Mouse (Mus musculus) embryonic facial prominence, embryonic 13.5 days (tissue): ENCODE results near the gene Cers6. TPM values are rescaled to one million over a fixed set of nuclear protein-coding genes. Genes with fewer than 3 reads are reported as not detected.

Experiments
- ATAC-seq: fragments of 200-750 bp; cut with Nextera tagmentation; 2 replicates; pipeline ENCODE4 v1.8.0; 2017; ENCODE audit warnings: low read depth; ENCODE audit not compliant: insufficient number of reproducible peaks, insufficient read depth, low FRiP score, low TSS enrichment
- H3K27ac ChIP-seq: fragments of 300-500 bp; sonication (generic); 2 replicates; pipeline ENCODE4 v1.5.1; 2015; ENCODE audit warnings: moderate library complexity, mild to moderate bottlenecking, inconsistent platforms
- H3K27me3 ChIP-seq: fragments of 300-500 bp; sonication (generic); 2 replicates; pipeline ENCODE4 v1.6.1; 2015; ENCODE audit warnings: mild to moderate bottlenecking, inconsistent platforms
- H3K36me3 ChIP-seq: fragments of 300-500 bp; sonication (generic); 2 replicates; pipeline ENCODE4 v1.6.1; 2015; ENCODE audit warnings: mild to moderate bottlenecking, inconsistent platforms
- H3K4me1 ChIP-seq: fragments of 300-500 bp; sonication (generic); 2 replicates; pipeline ENCODE4 v1.6.1; 2015; ENCODE audit warnings: inconsistent platforms
- H3K4me2 ChIP-seq: fragments of 300-500 bp; sonication (generic); 2 replicates; pipeline ENCODE4 v1.6.1; 2015; ENCODE audit warnings: moderate library complexity, mild to moderate bottlenecking, inconsistent platforms
- H3K4me3 ChIP-seq: fragments of 300-500 bp; sonication (generic); 2 replicates; pipeline ENCODE4 v1.5.1; 2015; ENCODE audit warnings: mild to moderate bottlenecking, inconsistent platforms
- H3K9ac ChIP-seq: fragments of 300-500 bp; sonication (generic); 2 replicates; pipeline ENCODE4 v1.6.1; 2015; ENCODE audit warnings: mild to moderate bottlenecking, inconsistent platforms
- H3K9me3 ChIP-seq: fragments of 300-500 bp; sonication (generic); 2 replicates; pipeline ENCODE4 v1.6.1; 2016; ENCODE audit warnings: inconsistent platforms
- WGBS: fragments of 180-500 bp; shearing (Covaris S2); methylation state at CpG from one replicate; pipeline ENCODE4 v1.1.7; 2015; ENCODE audit warnings: mixed read lengths; 5-methylcytosine and 5-hydroxymethylcytosine counted together
- polyA plus RNA-seq: library from polyadenylated mRNA; unstranded; fragments of >200 nt; fragmentation: Nextera tagmentation; extraction: Ambion mirVana; gene quantifications from 2 replicates; pipeline ENCODE4 v1.2.1, GENCODE M21; 2015

The Cers6 gene
- polyA plus RNA-seq, 1 experiment from 2014 or later, result 36.2 TPM

- 3% methylated on average over 15 of the region's 15 CpGs for WGBS
- Histone ChIP-seq H3K9me3 (no peaks in the 10 kb centered on the region), H3K4me3 (peak overlapping the region; percentile 77), H3K9ac (peak overlapping the region; percentile 91), H3K4me1 (peaks cover 21% of the 10 kb centered on the region), H3K27ac (peak overlapping the region; percentile 85), H3K36me3 (no peaks in the 10 kb centered on the region), H3K4me2 (peak overlapping the region; percentile 75), H3K27me3 (no peaks in the 10 kb centered on the region)
- no peak for ATAC-seq
Observed at GRCm38 (mm10) chr2:68862464-68863266, 1.4 kb downstream of the Cers6 start.

- Histone ChIP-seq H3K4me2 (peak overlapping the region; percentile 75), H3K4me3 (peak overlapping the region; percentile 77), H3K27ac (no peak overlapping the region), H3K27me3 (no peaks in the 10 kb centered on the region), H3K9me3 (no peaks in the 10 kb centered on the region), H3K4me1 (peaks cover 21% of the 10 kb centered on the region), H3K9ac (peak overlapping the region; percentile 91; the same call in 1 of the 2 replicates), H3K36me3 (no peaks in the 10 kb centered on the region)
- WGBS, result 37% methylated on average over 6 of the region's 6 CpGs
- no peak for ATAC-seq
Observed at GRCm38 (mm10) chr2:68863561-68863960, 2.3 kb downstream of the Cers6 start.

- 89% methylated on average over 2 of the region's 2 CpGs for WGBS
- H3K36me3 ChIP-seq, result no peaks in the 10 kb centered on the region
Observed at GRCm38 (mm10) chr2:68864366-68864765, 3.1 kb downstream of the Cers6 start.

DNA sequence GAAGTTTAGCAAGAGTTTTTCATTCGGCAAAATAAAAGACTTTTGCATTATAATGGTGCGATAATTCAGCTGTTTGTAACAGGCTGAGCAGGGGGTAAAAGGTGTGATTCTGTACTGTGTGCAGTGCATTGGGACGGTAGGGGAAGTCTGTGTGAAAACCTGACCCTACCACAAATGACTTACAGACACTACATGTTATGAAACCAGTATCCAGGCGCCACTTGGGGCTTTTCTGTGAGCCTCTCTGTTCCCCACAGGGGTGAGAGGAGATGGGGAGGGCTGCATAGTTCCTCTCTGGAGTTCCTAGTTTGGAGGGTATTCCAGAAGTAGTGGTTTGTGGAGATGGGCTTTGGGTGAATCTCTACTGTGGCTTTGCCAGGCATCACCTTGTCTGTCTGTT, 5.9 kb downstream of the Cers6 start:
- 64% methylated on average over 4 of the region's 4 CpGs for WGBS
- peaks cover 25% of the 10 kb centered on the region for H3K4me1 ChIP-seq
- no peaks in the 10 kb centered on the region for H3K9me3 ChIP-seq
- ATAC-seq, result no peak
- H3K27ac ChIP-seq, result no peak overlapping the region
- H3K4me2 ChIP-seq, result no peak overlapping the region
- no peak overlapping the region for H3K4me3 ChIP-seq
- no peak overlapping the region for H3K9ac ChIP-seq
- no peaks in the 10 kb centered on the region for H3K36me3 ChIP-seq
- no peaks in the 10 kb centered on the region for H3K27me3 ChIP-seq

More at GRCm38 (mm10) chr2:68864366-68864765, 3.1 kb downstream of the Cers6 start:
- peaks cover 21% of the 10 kb centered on the region for H3K4me1 ChIP-seq
- H3K27ac ChIP-seq, result no peak overlapping the region
- no peak overlapping the region for H3K4me2 ChIP-seq
- H3K4me3 ChIP-seq, result no peak overlapping the region
- no peak for ATAC-seq
- no peaks in the 10 kb centered on the region for H3K9me3 ChIP-seq
- H3K9ac ChIP-seq, result no peak overlapping the region
- H3K27me3 ChIP-seq, result no peaks in the 10 kb centered on the region

DNA sequence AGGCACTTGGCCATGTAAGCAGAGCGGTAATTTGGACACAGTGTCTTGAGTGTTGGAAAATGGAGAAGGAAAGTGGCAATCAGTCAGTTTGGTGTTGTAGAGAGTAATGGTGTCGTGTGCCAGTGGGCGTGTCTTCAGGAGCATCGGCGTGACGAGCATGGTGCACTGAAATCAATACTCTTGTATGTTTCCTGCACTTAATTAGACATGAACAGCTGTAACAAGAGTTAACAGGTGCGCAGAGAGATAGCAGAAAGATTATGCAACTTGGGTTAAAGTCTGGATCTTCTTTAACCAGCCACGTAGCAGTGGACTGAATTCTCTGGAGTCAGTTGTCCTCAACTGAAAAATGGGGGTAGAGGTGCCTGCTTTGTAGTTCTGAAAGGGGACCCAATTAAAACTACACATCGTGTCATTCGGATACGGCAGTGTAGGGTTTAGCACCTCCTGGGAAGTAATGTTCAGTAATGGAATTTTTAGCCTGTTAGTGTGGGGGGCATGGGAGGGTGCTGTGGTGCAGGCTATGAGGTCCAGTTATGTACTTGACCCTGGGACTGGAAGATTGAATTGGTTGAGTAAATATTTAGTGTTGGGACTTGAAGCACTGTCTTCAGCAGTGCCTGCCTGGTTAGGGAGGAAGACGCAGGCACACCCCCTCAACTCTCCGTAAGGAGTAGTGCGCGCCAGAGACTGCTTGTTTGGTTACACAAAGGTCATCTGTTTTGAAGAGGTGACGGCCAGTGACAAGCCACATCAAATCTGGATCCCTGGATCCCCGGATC, 9.9 kb downstream of the Cers6 start:
- Histone ChIP-seq H3K4me2 (no peak overlapping the region), H3K27ac (no peak overlapping the region)
- WGBS, result 70% methylated on average over 17 of the region's 17 CpGs

DNA sequence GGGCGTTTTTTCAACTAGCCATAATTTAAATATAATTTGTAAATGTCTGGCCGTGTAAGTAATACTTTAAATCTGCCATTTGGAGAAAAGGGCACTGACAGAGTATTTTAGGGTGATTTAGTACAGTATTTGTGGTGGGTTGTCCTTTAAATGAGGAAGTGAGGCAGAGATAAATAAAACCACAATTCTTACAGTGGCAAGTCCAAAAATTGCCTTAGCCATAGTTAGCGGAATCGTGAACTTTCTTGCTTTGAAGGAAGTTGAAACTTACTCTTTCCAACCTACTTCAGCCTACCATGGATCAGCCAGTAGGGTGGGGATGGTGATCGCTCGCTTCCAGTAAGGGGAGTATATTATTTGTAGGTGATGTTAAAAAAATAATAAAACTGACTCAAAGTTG, 11.8 kb downstream of the Cers6 start:
- Histone ChIP-seq H3K9ac (no peak overlapping the region), H3K9me3 (no peaks in the 10 kb centered on the region), H3K27me3 (no peaks in the 10 kb centered on the region), H3K36me3 (no peaks in the 10 kb centered on the region), H3K27ac (no peak overlapping the region), H3K4me3 (no peak overlapping the region), H3K4me1 (peaks cover 18% of the 10 kb centered on the region; the same call in 1 of the 2 replicates), H3K4me2 (no peak overlapping the region)
- no peak for ATAC-seq
- WGBS, result 77% methylated on average over 6 of the region's 6 CpGs

More for the DNA sequence above, 9.9 kb downstream of the Cers6 start:
- Histone ChIP-seq H3K36me3 (no peaks in the 10 kb centered on the region), H3K9ac (no peak overlapping the region), H3K9me3 (no peaks in the 10 kb centered on the region), H3K27me3 (no peaks in the 10 kb centered on the region), H3K4me3 (no peak overlapping the region), H3K4me1 (peaks cover 18% of the 10 kb centered on the region; the same call in 1 of the 2 replicates)
- no peak for ATAC-seq

GRCm38 (mm10) chr2:68873653-68874441, 12.6 kb downstream of the Cers6 start:
- H3K9me3 ChIP-seq, result no peaks in the 10 kb centered on the region
- no peak overlapping the region for H3K4me2 ChIP-seq
- H3K4me3 ChIP-seq, result no peak overlapping the region
- H3K27ac ChIP-seq, result no peak overlapping the region
- no peaks in the 10 kb centered on the region for H3K36me3 ChIP-seq
- no peaks in the 10 kb centered on the region for H3K27me3 ChIP-seq
- H3K9ac ChIP-seq, result no peak overlapping the region
- WGBS, result 72% methylated on average over 15 of the region's 15 CpGs
- ATAC-seq, result no peak
- peaks cover 18% of the 10 kb centered on the region; the same call in 1 of the 2 replicates for H3K4me1 ChIP-seq

GRCm38 (mm10) chr2:68874575-68874974, 13.3 kb downstream of the Cers6 start:
- no peaks in the 10 kb centered on the region for H3K9me3 ChIP-seq
- H3K27ac ChIP-seq, result no peak overlapping the region
- WGBS, result 90% methylated on average over 6 of the region's 6 CpGs
- no peak for ATAC-seq
- no peaks in the 10 kb centered on the region for H3K36me3 ChIP-seq
- H3K9ac ChIP-seq, result no peak overlapping the region
- no peak overlapping the region for H3K4me2 ChIP-seq
- no peak overlapping the region for H3K4me3 ChIP-seq
- no peaks in the 10 kb centered on the region for H3K27me3 ChIP-seq
- peaks cover 17% of the 10 kb centered on the region; the same call in 1 of the 2 replicates for H3K4me1 ChIP-seq

DNA sequence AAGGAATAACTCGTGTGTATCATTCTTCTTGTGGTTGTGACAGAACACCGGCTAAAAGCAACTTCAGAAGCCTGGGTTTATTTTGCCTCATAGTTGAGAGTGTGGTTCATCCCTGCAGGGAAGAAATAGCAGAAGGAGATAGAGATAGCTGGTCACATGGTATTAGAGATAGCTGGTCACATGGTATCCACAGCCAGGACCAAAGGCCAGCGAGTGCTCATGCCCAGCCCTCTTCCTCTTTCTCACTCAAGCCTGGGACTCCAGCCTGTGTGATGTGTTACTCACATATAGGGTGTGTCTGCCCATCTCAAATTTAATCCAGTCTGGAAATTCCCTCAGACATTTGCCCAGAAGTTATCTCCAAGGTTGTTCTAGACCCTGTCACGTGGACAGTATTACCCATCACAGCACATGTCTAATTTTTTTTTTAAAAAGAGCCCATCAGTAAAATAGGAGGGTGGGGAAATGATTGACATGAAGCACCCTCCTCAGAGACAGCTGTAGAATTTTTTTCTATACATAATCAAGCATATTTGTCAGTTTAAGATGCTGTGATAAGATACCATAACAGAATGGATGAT, 17.9 kb downstream of the Cers6 start:
- Histone ChIP-seq H3K4me2 (no peak overlapping the region), H3K9ac (no peak overlapping the region), H3K27me3 (no peaks in the 10 kb centered on the region), H3K4me1 (peaks cover 5% of the 10 kb centered on the region; the same call in 1 of the 2 replicates), H3K27ac (no peak overlapping the region), H3K4me3 (no peak overlapping the region), H3K9me3 (no peaks in the 10 kb centered on the region), H3K36me3 (no peaks in the 10 kb centered on the region)
- 91% methylated on average over 4 of the region's 4 CpGs for WGBS
- no peak for ATAC-seq

DNA sequence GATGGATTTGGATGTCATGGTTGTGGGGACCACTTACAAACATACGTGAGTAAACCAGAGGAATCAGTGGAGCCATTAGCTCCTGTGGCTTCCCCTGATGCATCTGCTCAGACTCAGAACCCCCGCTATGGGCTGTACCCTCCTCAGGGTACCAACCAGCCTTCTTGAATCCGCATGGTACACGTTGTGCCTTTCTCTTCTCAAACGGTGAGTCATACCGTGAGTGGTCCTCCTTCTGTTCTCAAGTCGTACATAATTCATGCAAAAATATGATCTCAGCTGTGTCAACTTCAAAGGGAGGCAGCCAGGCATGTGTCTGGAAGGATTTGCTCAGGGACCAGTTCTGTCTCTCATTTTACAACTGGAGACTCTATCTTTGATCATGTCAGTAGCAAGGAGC, 23.3 kb downstream of the Cers6 start:
- H3K9ac ChIP-seq, result no peak overlapping the region
- no peak for ATAC-seq

GRCm38 (mm10) chr2:68885206-68885605, 24.0 kb downstream of the Cers6 start:
- Histone ChIP-seq H3K36me3 (no peaks in the 10 kb centered on the region), H3K4me1 (peaks cover 33% of the 10 kb centered on the region), H3K9me3 (no peaks in the 10 kb centered on the region), H3K27me3 (no peaks in the 10 kb centered on the region), H3K27ac (peak overlapping the region; percentile 7; the same call in 1 of the 2 replicates), H3K4me3 (no peak overlapping the region), H3K4me2 (no peak overlapping the region), H3K9ac (no peak overlapping the region)
- WGBS, result 91% methylated on average over 2 of the region's 2 CpGs
- ATAC-seq, result no peak

More for the DNA sequence above, 23.3 kb downstream of the Cers6 start:
- Histone ChIP-seq H3K27ac (no peak overlapping the region), H3K4me3 (no peak overlapping the region), H3K4me1 (peaks cover 33% of the 10 kb centered on the region), H3K36me3 (no peaks in the 10 kb centered on the region), H3K9me3 (no peaks in the 10 kb centered on the region), H3K4me2 (no peak overlapping the region), H3K27me3 (no peaks in the 10 kb centered on the region)
- 45% methylated on average over 7 of the region's 7 CpGs for WGBS
